Mouse (Mus musculus) MEL (cell line): ENCODE measurements at regions not wholly inside any gene's neighbourhood (a gene's known extent, or its start where the extent isn't known, plus 50 kb on each side); places are given as distances from the start of the nearest gene placed in this dataset.

Experiments
- DNase-seq: peaks from one replicate; pipeline ENCODE4 v3.0.0; 2011; ENCODE audit warnings: low read depth, low spot score
- H3K27ac ChIP-seq: 2 replicates; pipeline ENCODE4 v1.5.1; 2012; ENCODE audit warnings: low read depth, mild to moderate bottlenecking, control low read depth, low read length, moderate library complexity; ENCODE audit not compliant: control insufficient read depth
- H3K27me3 ChIP-seq, 2 experiments: fragments of 150-350 bp in 1 of 2; sonication (generic) in 1 of 2; 2 replicates each; pipeline ENCODE4 v1.6.1; 2012; ENCODE audit warnings: low read length in 2 of 2, mild to moderate bottlenecking in 2 of 2, improper control_type of control experiment in 1 of 2, moderate library complexity in 1 of 2; ENCODE audit not compliant: insufficient read depth in 2 of 2, control insufficient read depth in 1 of 2
- H3K36me3 ChIP-seq, 2 experiments: 2 replicates each; pipeline ENCODE4 v1.6.1; 2012 to 2014; ENCODE audit warnings: low read length in 2 of 2, improper control_type of control experiment in 1 of 2, inconsistent platforms in 1 of 2, mild to moderate bottlenecking in 1 of 2; ENCODE audit not compliant: insufficient read depth in 2 of 2, control insufficient read depth in 1 of 2
- H3K4me1 ChIP-seq, 2 experiments: fragments of 150-350 bp in 1 of 2; sonication (generic) in 1 of 2; 2 replicates each; pipeline ENCODE4 v1.6.1; 2012; ENCODE audit warnings: low read length in 2 of 2, improper control_type of control experiment in 1 of 2, mild to moderate bottlenecking in 1 of 2; ENCODE audit not compliant: insufficient read depth in 2 of 2, control insufficient read depth in 1 of 2
- H3K4me3 ChIP-seq, 2 experiments: fragments of 150-350 bp in 1 of 2; sonication (generic) in 1 of 2; 2 replicates each; pipeline ENCODE4 v1.5.1; 2012; ENCODE audit warnings: low read depth in 2 of 2, low read length in 2 of 2, mild to moderate bottlenecking in 2 of 2, moderate library complexity in 2 of 2, control low read depth in 1 of 2, improper control_type of control experiment in 1 of 2; ENCODE audit not compliant: control insufficient read depth in 1 of 2, insufficient read depth in 1 of 2
- H3K79me2 ChIP-seq: 2 replicates; pipeline ENCODE4 v1.6.1; 2012; ENCODE audit warnings: mild to moderate bottlenecking, low read length, moderate library complexity; ENCODE audit not compliant: control insufficient read depth, poor library complexity, insufficient read depth
- H3K9ac ChIP-seq: 2 replicates; pipeline ENCODE4 v1.6.1; 2012; ENCODE audit warnings: low read depth, mild to moderate bottlenecking, control low read depth, low read length, moderate library complexity; ENCODE audit not compliant: control insufficient read depth, poor library complexity, severe bottlenecking
- H3K9me3 ChIP-seq: fragments of 150-350 bp; sonication (generic); replicated peaks from 2 replicates; pipeline ENCODE4 v1.6.1; 2012; ENCODE audit warnings: mild to moderate bottlenecking, low read length, improper control_type of control experiment, moderate library complexity; ENCODE audit not compliant: insufficient read depth
- CHD2 ChIP-seq: IDR thresholded peaks from 2 replicates; pipeline ENCODE4 v1.6.1; 2011; ENCODE audit warnings: low read length, improper control_type of control experiment
- CTCF ChIP-seq, 3 experiments: IDR thresholded peaks in 2 of 3; conservative IDR thresholded peaks in 1 of 3; 2 replicates each; pipeline ENCODE4 v1.5.1; 2011 to 2012; ENCODE audit warnings: low read length in 3 of 3, low read depth in 2 of 3, mild to moderate bottlenecking in 2 of 3, improper control_type of control experiment in 1 of 3, inconsistent platforms in 1 of 3, mixed read lengths in 1 of 3, moderate library complexity in 1 of 3; ENCODE audit not compliant: control insufficient read depth in 1 of 3, insufficient read depth in 1 of 3, poor library complexity in 1 of 3, severe bottlenecking in 1 of 3
- E2F4 ChIP-seq: IDR thresholded peaks from 2 replicates; pipeline ENCODE4 v1.6.1; 2011; ENCODE audit warnings: low read depth, low read length, improper control_type of control experiment, borderline replicate concordance
- ELF1 ChIP-seq: IDR thresholded peaks from 2 replicates; pipeline ENCODE4 v1.6.1; 2014; ENCODE audit warnings: low read depth, mild to moderate bottlenecking, inconsistent platforms, low read length, improper control_type of control experiment, moderate library complexity
- EP300 ChIP-seq, 2 experiments: IDR thresholded peaks; 2 replicates each; pipeline ENCODE4 v1.6.1; 2011; ENCODE audit warnings: improper control_type of control experiment in 2 of 2, low read length in 2 of 2, low read depth in 1 of 2, mild to moderate bottlenecking in 1 of 2
- GATA1 ChIP-seq: IDR thresholded peaks from 2 replicates; pipeline ENCODE4 v1.6.1; 2011; ENCODE audit warnings: low read depth, low read length, improper control_type of control experiment
- HCFC1 ChIP-seq: IDR thresholded peaks from 2 replicates; pipeline ENCODE4 v1.6.1; 2012; ENCODE audit warnings: low read depth, mild to moderate bottlenecking, inconsistent platforms, low read length, improper control_type of control experiment, moderate library complexity
- KAT2A ChIP-seq: conservative IDR thresholded peaks from 2 replicates; pipeline ENCODE4 v1.6.1; 2012; ENCODE audit warnings: low read depth, low read length, improper control_type of control experiment, inconsistent platforms
- MAX ChIP-seq: IDR thresholded peaks from 2 replicates; pipeline ENCODE4 v1.6.1; 2011; ENCODE audit warnings: low read length, improper control_type of control experiment
- MAZ ChIP-seq: IDR thresholded peaks from 2 replicates; pipeline ENCODE4 v1.6.1; 2012; ENCODE audit warnings: low read depth, mild to moderate bottlenecking, inconsistent platforms, low read length, improper control_type of control experiment
- MXI1 ChIP-seq: IDR thresholded peaks from 2 replicates; pipeline ENCODE4 v1.6.1; 2011; ENCODE audit warnings: mild to moderate bottlenecking, low read depth, low read length, improper control_type of control experiment
- MYC ChIP-seq: IDR thresholded peaks from 2 replicates; pipeline ENCODE4 v1.6.1; 2011; ENCODE audit warnings: low read depth, mild to moderate bottlenecking, low read length, improper control_type of control experiment, moderate library complexity
- NELFE ChIP-seq: IDR thresholded peaks from 2 replicates; pipeline ENCODE4 v1.6.1; 2011; ENCODE audit warnings: low read depth, low read length, improper control_type of control experiment
- NRF1 ChIP-seq: IDR thresholded peaks from 2 replicates; pipeline ENCODE4 v1.6.1; 2014; ENCODE audit warnings: low read depth, mild to moderate bottlenecking, inconsistent platforms, low read length, improper control_type of control experiment, moderate library complexity; ENCODE audit not compliant: poor library complexity, insufficient read depth, severe bottlenecking
- POLR2A ChIP-seq, 2 experiments: IDR thresholded peaks; 2 replicates each; pipeline ENCODE4 v1.6.1; 2011 to 2012; ENCODE audit warnings: low read length in 2 of 2, mild to moderate bottlenecking in 2 of 2, control low read depth in 1 of 2, improper control_type of control experiment in 1 of 2, low read depth in 1 of 2, moderate library complexity in 1 of 2; ENCODE audit not compliant: control insufficient read depth in 1 of 2, insufficient read depth in 1 of 2, poor library complexity in 1 of 2
- POLR2AphosphoS5 ChIP-seq: IDR thresholded peaks from 2 replicates; pipeline ENCODE4 v1.6.1; 2012; ENCODE audit warnings: low read depth, borderline replicate concordance, mild to moderate bottlenecking, inconsistent platforms, low read length, moderate library complexity, mixed read lengths
- RCOR1 ChIP-seq: IDR thresholded peaks from 2 replicates; pipeline ENCODE4 v1.6.1; 2012; ENCODE audit warnings: low read depth, mild to moderate bottlenecking, inconsistent platforms, low read length, improper control_type of control experiment
- SIN3A ChIP-seq: IDR thresholded peaks from 2 replicates; pipeline ENCODE4 v1.6.1; 2012; ENCODE audit warnings: low read length, improper control_type of control experiment, inconsistent platforms
- TAL1 ChIP-seq: IDR thresholded peaks from 2 replicates; pipeline ENCODE4 v1.6.1; 2012; ENCODE audit warnings: mild to moderate bottlenecking, inconsistent platforms, low read length, moderate library complexity, mixed read lengths
- TBP ChIP-seq: IDR thresholded peaks from 2 replicates; pipeline ENCODE4 v1.8.0; 2011; ENCODE audit warnings: low read depth, low read length, improper control_type of control experiment
- USF1 ChIP-seq: IDR thresholded peaks from 2 replicates; pipeline ENCODE4 v1.6.1; 2014; ENCODE audit warnings: low read depth, mild to moderate bottlenecking, inconsistent platforms, low read length, improper control_type of control experiment, moderate library complexity
- ZC3H11A ChIP-seq: IDR thresholded peaks from 2 replicates; pipeline ENCODE4 v1.6.1; 2012; ENCODE audit warnings: low read depth, mild to moderate bottlenecking, inconsistent platforms, low read length, improper control_type of control experiment

GRCm38 (mm10) chr14:80479918-80480317 lies 496.0 kb downstream of the Olfm4 start:
- H3K4me3 ChIP-seq, result no peak overlapping the region
- H3K79me2 ChIP-seq, result no peaks in the 10 kb centered on the region
- no peaks in the 10 kb centered on the region for H3K4me1 ChIP-seq
- no peak overlapping the region for H3K27ac ChIP-seq
- H3K9me3 ChIP-seq, result no peaks in the 10 kb centered on the region
- H3K9ac ChIP-seq, result no peak overlapping the region
- no peak for TF ChIP-seq ELF1
- TF ChIP-seq TBP, result no peak
- TF ChIP-seq MXI1, result no peak
- TF ChIP-seq MAZ, result no peak
- TF ChIP-seq MAX, result no peak
- TF ChIP-seq, all 39 proteins: peak for 0
- peaks cover 0 to 2% of the 10 kb centered on the region in 2 experiments; a peak in 2 of 4 replicates for H3K36me3 ChIP-seq
- no peak for DNase-seq
- H3K27me3 ChIP-seq, result no peaks in the 10 kb centered on the region

- Histone ChIP-seq H3K36me3 (peaks cover 0 to 2% of the 10 kb centered on the region in 2 experiments; a peak in 2 of 4 replicates), H3K4me3 (no peak overlapping the region), H3K27ac (no peak overlapping the region), H3K4me1 (no peaks in the 10 kb centered on the region), H3K27me3 (no peaks in the 10 kb centered on the region), H3K79me2 (no peaks in the 10 kb centered on the region), H3K9ac (no peak overlapping the region), H3K9me3 (no peaks in the 10 kb centered on the region)
- DNase-seq, result no peak
- TF ChIP-seq GATA1, result no peak
- TF ChIP-seq EP300 (IDR thresholded peaks at IDR 0.05; ENCODE audit: low read depth in 1 of 2, low read length in 2 of 2), result no peak
- no peak for TF ChIP-seq E2F4
- TF ChIP-seq CTCF (IDR thresholded peaks at IDR 0.05 in 2 of 3, conservative IDR thresholded peaks at IDR 0.05 in 1 of 3; ENCODE audit: control insufficient read depth in 1 of 3, insufficient read depth in 1 of 3, low read depth in 2 of 3, low read length in 3 of 3, poor library complexity in 1 of 3, severe bottlenecking in 1 of 3), result no peak
- no peak for TF ChIP-seq MYC
- no peak for TF ChIP-seq NELFE
- no peak for TF ChIP-seq ELF1
- no peak for TF ChIP-seq TBP
- TF ChIP-seq USF1, result no peak
- TF ChIP-seq CHD2, result no peak
- TF ChIP-seq TAL1, result no peak
- no peak for TF ChIP-seq NRF1
- TF ChIP-seq RCOR1, result no peak
- TF ChIP-seq HCFC1, result no peak
- TF ChIP-seq MXI1, result no peak
- no peak for TF ChIP-seq KAT2A
- TF ChIP-seq POLR2AphosphoS5, result no peak
- no peak for TF ChIP-seq POLR2A (IDR thresholded peaks at IDR 0.05; ENCODE audit: control insufficient read depth in 1 of 2, insufficient read depth in 1 of 2, low read depth in 1 of 2, low read length in 2 of 2, poor library complexity in 1 of 2)
- no peak for TF ChIP-seq ZC3H11A
- no peak for TF ChIP-seq SIN3A
Measured at GRCm38 (mm10) chr14:80482771-80483170, 498.9 kb downstream of the Olfm4 start.
